Mouse (Mus musculus) spleen, postnatal 14 days (tissue): ENCODE data around the gene Rbck1.
"Not testable (repeated sequence)": the region's sequence is repeated elsewhere in the genome, so short reads cannot be mapped to it uniquely, and the experiment has no call there.

Experiments used
- DNase-seq, 2 experiments: peaks; one replicate each; pipeline ENCODE4 v3.0.0; 2021 to 2022; ENCODE audit warnings: low spot score in 2 of 2

The Rbck1 gene

DNA sequence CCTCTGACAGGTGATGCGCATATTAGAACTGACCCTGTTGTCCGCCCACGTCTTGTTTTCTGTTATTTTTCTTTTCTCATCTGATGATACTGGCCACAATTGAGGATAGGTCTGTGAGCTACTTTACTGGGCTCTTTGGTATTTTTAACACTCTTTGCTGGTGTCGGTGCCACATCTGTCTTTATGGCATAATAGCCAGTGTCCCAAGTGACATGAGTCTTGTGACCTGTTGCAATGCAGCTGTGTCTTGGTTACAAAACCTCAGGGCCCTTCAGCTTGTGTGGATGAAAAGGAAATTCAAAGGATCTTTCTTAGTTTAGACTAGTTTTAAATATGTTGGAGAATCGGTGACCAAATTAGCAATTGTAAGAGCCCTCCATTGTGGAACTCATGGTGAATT, 37.9 kb downstream of the Rbck1 start:
- no peak for DNase-seq

DNA sequence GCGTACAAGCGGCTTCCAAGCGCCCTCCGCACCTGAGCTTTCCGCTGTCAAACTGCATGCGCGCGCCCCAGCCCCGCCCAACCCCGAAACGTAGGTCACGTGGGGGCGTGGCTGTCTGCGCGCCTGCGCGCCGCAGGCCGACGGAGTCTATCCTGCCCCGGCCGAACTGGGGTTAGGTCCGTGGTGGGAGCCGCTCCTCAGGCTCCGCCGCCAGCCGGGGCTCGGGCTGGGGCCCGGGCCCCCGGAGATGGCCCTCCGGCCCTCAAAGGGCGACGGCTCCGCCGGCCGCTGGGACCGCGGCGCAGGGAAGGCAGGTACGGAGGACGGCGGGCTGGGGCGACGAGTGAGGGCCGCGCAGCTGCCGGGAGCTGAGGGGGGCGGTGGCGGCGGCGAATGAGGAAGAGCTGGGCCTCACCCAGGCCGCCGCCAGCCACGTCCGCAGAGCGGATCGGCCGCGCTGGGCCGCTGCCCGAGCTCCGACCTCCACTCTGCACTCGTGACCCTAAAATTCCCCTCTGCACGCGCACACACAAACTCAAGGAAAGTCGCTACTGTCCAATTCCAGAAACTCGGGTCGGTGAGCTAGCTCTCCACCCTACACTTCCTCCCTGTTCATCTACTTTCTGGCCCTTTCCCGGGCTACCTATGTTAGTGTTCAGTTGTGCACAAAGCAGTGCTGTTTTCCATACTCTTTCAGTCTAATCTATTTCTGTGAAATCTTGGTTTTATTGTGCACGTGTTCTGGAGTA, 38.6 kb downstream of the Rbck1 start, which contains the start of gene Tbc1d20:
Gene Tbc1d20, plus strand, starts transcription at position 102 of the 749 bp plus-strand sequence.
- peak; percentile 83 to 87 for DNase-seq

DNA sequence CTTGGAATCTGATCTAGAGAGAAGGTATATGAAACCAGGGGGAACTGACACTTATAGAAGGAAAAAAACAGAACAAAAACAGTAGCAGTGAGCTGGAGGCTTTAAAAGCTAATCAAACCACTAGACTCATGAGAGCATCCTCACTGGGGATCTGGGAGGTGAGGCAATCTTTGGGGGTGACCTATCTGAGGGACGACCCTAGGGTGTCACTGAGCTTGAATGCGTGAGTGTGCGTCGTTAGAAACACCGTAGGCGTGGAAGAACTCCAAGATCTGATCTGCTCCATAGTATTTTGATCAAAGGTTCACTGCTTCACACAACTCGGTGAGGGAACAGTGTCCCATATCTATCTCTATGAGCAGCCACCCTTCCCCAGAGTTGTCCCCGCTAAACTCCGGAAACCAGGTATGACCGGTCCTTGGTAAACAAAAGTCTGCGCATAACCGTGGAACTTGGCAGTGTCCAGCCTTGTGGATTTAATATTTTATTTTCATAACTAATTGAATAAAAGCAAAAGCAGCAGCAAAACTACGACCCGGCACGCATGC, 39.2 kb downstream of the Rbck1 start:
- no peak for DNase-seq

DNA sequence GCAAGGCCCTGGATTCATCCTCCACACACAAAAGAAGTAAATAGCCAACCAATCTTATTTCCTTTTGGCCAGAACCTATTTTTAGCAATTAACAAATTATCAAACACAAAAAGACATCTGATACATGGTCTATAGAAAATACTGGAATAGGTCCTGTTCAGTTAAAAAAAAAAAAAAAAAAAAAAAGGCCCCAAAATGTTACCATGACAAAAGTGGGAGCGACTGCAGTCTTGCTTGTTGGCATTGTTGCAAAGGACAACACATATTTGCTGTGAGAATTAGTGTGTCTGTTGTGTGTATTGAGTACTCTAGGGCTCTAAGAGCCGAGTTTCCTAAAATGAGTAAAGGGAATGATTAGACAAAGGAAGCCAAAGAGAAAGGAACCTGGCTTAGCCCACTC, 40.0 kb downstream of the Rbck1 start:
- DNase-seq, result no peak

DNA sequence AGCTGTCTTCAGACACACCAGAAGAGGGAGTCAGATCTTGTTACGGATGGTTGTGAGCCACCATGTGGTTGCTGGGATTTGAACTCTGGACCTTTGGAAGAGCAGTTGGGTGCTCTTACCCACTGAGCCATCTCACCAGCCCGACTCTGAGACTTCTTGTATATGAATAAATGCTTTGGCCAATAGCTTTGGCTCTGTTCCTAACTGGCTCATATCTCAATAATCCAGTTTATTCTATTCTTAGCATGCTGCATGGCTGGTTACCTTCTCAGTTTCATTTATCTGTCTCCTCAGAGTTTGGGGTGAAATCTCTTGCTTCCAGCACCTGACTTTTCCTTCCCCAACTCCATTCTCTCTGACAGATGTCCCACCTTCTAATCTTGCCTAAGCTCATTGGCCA, 42.8 kb downstream of the Rbck1 start:
- not testable (repeated sequence) for DNase-seq

DNA sequence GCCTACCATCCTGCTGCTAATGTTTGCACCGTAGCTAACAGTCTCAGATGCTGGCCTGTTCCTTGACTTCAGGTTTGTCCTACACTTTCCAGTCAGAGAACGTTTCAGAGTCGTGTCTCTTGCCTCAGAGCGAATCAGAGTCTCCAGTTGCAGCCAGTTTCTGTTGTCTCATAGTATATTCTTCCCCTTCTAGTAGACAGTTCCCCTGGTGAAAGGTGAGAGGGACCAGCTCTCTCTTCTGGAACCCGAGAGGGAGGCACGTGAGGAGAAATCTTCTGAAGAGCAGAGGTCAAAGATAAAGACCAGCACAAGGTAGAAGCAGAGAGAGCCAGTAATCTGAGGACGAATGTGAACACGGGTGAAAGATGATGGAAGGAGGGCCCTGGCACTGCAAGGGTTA, 44.4 kb downstream of the Rbck1 start:
- no peak for DNase-seq

DNA sequence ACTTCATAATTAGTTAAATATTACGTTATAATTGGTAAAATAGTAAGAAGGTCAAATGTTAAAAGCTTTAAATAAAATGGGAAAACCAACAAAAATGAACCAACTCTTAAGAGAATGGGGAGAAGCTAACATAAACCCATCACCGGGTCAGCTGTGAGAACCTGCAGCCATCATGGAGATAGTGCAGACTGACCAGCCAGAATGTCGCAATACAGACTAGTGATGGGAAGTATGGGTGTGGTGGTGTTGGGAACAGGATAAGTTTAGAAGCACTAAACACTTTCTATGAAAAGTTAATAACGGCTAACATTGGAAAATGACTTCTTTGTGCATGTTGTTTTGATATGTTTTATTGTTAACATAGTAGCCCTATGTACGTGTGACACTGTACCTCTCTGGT, 44.9 kb downstream of the Rbck1 start:
- DNase-seq, result no peak

DNA sequence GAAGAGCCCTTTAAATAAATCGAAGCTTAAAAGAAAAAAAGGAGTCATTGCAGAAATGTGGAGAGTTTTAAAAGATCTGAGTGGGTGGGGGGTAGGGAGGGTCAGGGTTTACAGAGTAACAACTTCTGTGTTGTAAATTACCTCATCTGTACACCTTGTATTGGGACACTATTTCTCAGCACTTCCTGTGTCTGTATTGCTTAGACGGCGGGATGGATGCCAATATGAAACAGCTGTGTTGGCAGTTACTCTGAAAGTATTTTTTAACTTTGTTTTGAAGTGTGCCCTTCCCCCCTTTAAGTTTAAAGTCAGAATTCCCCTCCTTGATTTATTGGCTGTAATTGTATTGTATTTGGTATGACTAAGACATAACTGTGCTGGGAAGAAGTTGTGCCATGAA, 51.0 kb downstream of the Rbck1 start:
- DNase-seq, result no peak

DNA sequence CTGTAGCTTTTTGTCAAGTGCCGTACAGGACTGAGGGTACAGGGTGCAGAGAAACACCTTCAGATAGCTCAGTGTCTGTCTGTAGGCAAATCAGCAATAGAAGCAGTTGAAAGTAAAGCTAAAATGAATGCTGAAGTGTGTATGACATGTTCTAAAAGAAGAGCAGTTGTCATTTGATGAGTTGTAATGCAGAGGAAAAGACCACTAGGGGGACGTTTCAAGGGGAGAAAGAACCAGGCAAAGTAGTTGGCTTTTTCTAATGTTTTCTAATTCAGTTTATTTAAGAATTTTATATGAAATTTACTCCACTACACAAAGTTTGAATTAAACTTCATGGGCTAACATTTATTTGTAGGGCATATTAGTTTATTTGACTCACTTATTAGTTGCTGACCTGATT, 58.8 kb downstream of the Rbck1 start:
- DNase-seq, result no peak
